Mouse (Mus musculus): Measurements from ENCODE around the gene Insm2.

DNA sequence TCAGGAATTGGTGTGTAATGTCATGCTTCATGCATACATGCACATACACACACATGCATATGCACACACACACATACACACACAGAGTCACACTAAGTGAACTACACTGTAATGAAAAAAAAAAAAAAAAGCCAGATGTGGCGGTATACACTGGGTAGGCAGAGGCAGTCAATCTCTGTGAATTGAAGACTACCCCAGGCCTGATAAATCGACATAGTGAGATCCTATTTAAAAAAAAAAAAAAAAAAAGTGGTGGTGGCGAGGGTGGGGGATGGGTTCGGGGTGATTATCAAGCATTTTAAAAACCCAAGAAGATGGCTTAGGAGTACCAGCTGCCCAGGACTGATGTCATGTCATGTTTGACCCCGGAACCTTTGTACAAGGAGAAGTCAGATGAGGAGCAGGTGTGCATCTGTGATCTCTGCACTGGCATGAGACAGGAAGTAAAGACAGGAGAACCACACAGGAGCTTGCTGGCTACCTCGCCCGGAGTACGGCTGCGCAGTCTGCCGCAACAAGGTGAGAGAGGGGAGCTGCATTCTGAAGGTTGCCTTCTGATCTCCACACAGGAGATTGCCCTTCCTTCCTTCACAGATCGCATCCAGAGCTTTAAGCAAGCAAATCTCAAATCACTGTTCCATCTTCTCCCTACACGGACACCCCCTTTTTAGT lies 39.9 kb upstream of the Insm2 start:
- no peak for TF ChIP-seq POLR2A (IDR thresholded peaks at IDR 0.05; ENCODE audit: borderline replicate concordance, low read depth, low read length)
- TF ChIP-seq CTCF (IDR thresholded peaks at IDR 0.05; ENCODE audit: low read depth, low read length), result no peak
